In the genomic region with DNA sequence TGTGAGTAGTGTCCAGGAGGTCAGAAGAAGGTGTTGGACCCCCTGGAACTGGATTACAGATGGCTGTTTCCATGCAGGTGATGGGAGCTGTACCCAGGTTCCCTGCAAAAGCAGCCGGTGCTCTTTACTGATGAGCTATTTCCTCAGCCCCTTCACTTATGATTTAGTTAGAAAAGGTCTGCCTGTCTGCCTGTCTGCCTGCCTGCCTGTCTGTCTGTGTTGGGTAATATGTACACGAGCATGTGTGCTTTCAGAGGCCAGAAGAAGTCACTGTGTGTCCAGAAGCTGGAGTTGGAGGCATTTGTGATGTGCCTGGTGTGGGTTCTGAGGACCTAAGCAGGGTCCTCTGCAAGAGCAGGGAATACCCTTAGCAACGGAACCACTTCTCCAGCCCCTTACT, we compare ENCODE assay signal across 27 mouse cellular contexts. TPM values are rescaled to one million over a fixed set of nuclear protein-coding genes. Genes with fewer than 3 reads are reported as not detected.
DNase-seq lines count a peak whose midpoint lies in the region; ATAC-seq and TF ChIP-seq lines count a peak whose summit lies in the region.
"Had no signal": no experiment of that assay in that cellular context is flagged by ENCODE, and none has a peak within 500 bp of the region (broad histone marks: within the 10 kb centered on the region; RNA-seq: fewer than 3 reads in every experiment).

No protein-coding gene starts in this region.

- no peak overlapping the region for H3K4me2 ChIP-seq in stomach, embryonic 15.5 days
- no peak overlapping the region for H3K4me2 ChIP-seq in stomach, postnatal 0 days (replicated peaks; ENCODE audit: low read depth)
- H3K4me2 ChIP-seq in intestine, postnatal 0 days (replicated peaks; ENCODE audit: low read depth): peak overlapping the region; percentile 14; the same call in 1 of the 2 replicates
- peak overlapping the region; percentile 43 for H3K4me2 ChIP-seq in liver, embryonic 16.5 days (ENCODE audit: low read depth, low read length)
- H3K4me2 ChIP-seq: embryonic facial prominence, embryonic 13.5 days; forebrain, embryonic 13.5 days; hindbrain, embryonic 13.5 days; lung, embryonic 14.5 days; midbrain, embryonic 15.5 days; neural tube, embryonic 15.5 days had no signal

- no peak overlapping the region for H3K9ac ChIP-seq in stomach, embryonic 15.5 days
- H3K9ac ChIP-seq in stomach, postnatal 0 days (ENCODE audit: low read length): no peak overlapping the region
- no peak overlapping the region for H3K9ac ChIP-seq in intestine, postnatal 0 days (ENCODE audit: low read depth, low read length)
- peak overlapping the region; percentile 47 for H3K9ac ChIP-seq in liver, embryonic 16.5 days (ENCODE audit: low read depth, low read length)
- H3K9ac ChIP-seq: embryonic facial prominence, embryonic 13.5 days; forebrain, embryonic 13.5 days; hindbrain, embryonic 13.5 days; lung, embryonic 14.5 days; midbrain, embryonic 15.5 days; neural tube, embryonic 15.5 days had no signal

- TF ChIP-seq CTCF in stomach, postnatal 0 days (IDR thresholded peaks at IDR 0.05; ENCODE audit: low read depth): no peak
- TF ChIP-seq CTCF in intestine, postnatal 0 days (IDR thresholded peaks at IDR 0.05; ENCODE audit: low read depth): no peak

- H3K4me3 ChIP-seq in stomach, embryonic 15.5 days (replicated peaks): no peak overlapping the region
- H3K4me3 ChIP-seq in stomach, postnatal 0 days (ENCODE audit: low read depth, low read length): no peak overlapping the region
- H3K4me3 ChIP-seq in intestine, postnatal 0 days (ENCODE audit: low read depth, low read length): no peak overlapping the region
- no peak overlapping the region for H3K4me3 ChIP-seq in liver, embryonic 16.5 days (ENCODE audit: low read depth, low read length)
- H3K4me3 ChIP-seq: embryonic facial prominence, embryonic 13.5 days; forebrain, embryonic 13.5 days; hindbrain, embryonic 13.5 days; midbrain, embryonic 15.5 days; neural tube, embryonic 15.5 days had no signal

- H3K9me3 ChIP-seq in stomach, embryonic 15.5 days: no peaks in the 10 kb centered on the region
- no peaks in the 10 kb centered on the region for H3K9me3 ChIP-seq in stomach, postnatal 0 days (ENCODE audit: control insufficient read depth, low read length)
- H3K9me3 ChIP-seq in intestine, postnatal 0 days (ENCODE audit: control insufficient read depth): no peaks in the 10 kb centered on the region
- H3K9me3 ChIP-seq in liver, embryonic 16.5 days (replicated peaks; ENCODE audit: control insufficient read depth, low read length): no peaks in the 10 kb centered on the region
- H3K9me3 ChIP-seq: embryonic facial prominence, embryonic 13.5 days; forebrain, embryonic 13.5 days; hindbrain, embryonic 13.5 days; midbrain, embryonic 15.5 days; neural tube, embryonic 15.5 days had no signal

- no peak for ATAC-seq in stomach, embryonic 15.5 days (ENCODE audit: insufficient read depth, low FRiP score, low read depth)
- no peak for ATAC-seq in stomach, postnatal 0 days (ENCODE audit: low FRiP score, low TSS enrichment)
- ATAC-seq in intestine, postnatal 0 days: no peak
- no peak for ATAC-seq in liver, embryonic 16.5 days (ENCODE audit: low read depth)
- no peak for ATAC-seq in inflammation-experienced regulatory T-cells, adult 6 months
- ATAC-seq: forebrain, embryonic 13.5 days; midbrain, embryonic 15.5 days had no signal

- no peak for TF ChIP-seq EP300 in stomach, postnatal 0 days (optimal IDR thresholded peaks at IDR 0.05)

- H3K36me3 ChIP-seq in stomach, embryonic 15.5 days: no peaks in the 10 kb centered on the region
- H3K36me3 ChIP-seq in stomach, postnatal 0 days (ENCODE audit: control insufficient read depth, insufficient read depth, low read length): no peaks in the 10 kb centered on the region
- H3K36me3 ChIP-seq in intestine, postnatal 0 days (ENCODE audit: control insufficient read depth, insufficient read depth): no peaks in the 10 kb centered on the region
- H3K36me3 ChIP-seq in liver, embryonic 16.5 days (ENCODE audit: control insufficient read depth, insufficient read depth): no peaks in the 10 kb centered on the region
- H3K36me3 ChIP-seq: embryonic facial prominence, embryonic 13.5 days; midbrain, embryonic 15.5 days had no signal

- H3K4me1 ChIP-seq in stomach, embryonic 15.5 days: 0 out of 2 replicates have a peak, but pooled peaks cover 6% of the 10 kb centered on the region
- H3K4me1 ChIP-seq in stomach, postnatal 0 days (replicated peaks; ENCODE audit: control insufficient read depth, insufficient read depth): no peaks in the 10 kb centered on the region
- peaks cover 10% of the 10 kb centered on the region for H3K4me1 ChIP-seq in intestine, postnatal 0 days (replicated peaks; ENCODE audit: control insufficient read depth, insufficient read depth, low read length)
- peaks cover 53% of the 10 kb centered on the region for H3K4me1 ChIP-seq in liver, embryonic 16.5 days (ENCODE audit: control insufficient read depth, low read depth, low read length)
- H3K4me1 ChIP-seq: embryonic facial prominence, embryonic 13.5 days; forebrain, embryonic 13.5 days; hindbrain, embryonic 13.5 days; midbrain, embryonic 15.5 days; neural tube, embryonic 15.5 days had no signal

- H3K27ac ChIP-seq in stomach, embryonic 15.5 days: peak overlapping the region; percentile 21; the same call in 1 of the 2 replicates
- H3K27ac ChIP-seq in stomach, postnatal 0 days (replicated peaks): no peak overlapping the region
- H3K27ac ChIP-seq in intestine, postnatal 0 days (ENCODE audit: low read depth, low read length): no peak overlapping the region
- peak overlapping the region; percentile 93 for H3K27ac ChIP-seq in liver, embryonic 16.5 days (ENCODE audit: low read length)
- H3K27ac ChIP-seq: embryonic facial prominence, embryonic 13.5 days; forebrain, embryonic 13.5 days; hindbrain, embryonic 13.5 days; kidney, postnatal 0 days; midbrain, embryonic 15.5 days; neural tube, embryonic 15.5 days had no signal

- 58% methylated on average over 3 of the region's 3 CpGs for WGBS in stomach, embryonic 15.5 days
- WGBS in stomach, postnatal 0 days: 67% methylated on average over 3 of the region's 3 CpGs
- 40% methylated on average over 3 of the region's 3 CpGs for WGBS in intestine, postnatal 0 days
- WGBS in liver, embryonic 16.5 days (ENCODE audit: insufficient replicate concordance): 40% methylated on average over 3 of the region's 3 CpGs

- H3K27me3 ChIP-seq in stomach, embryonic 15.5 days (replicated peaks): no peaks in the 10 kb centered on the region
- no peaks in the 10 kb centered on the region for H3K27me3 ChIP-seq in stomach, postnatal 0 days (ENCODE audit: control insufficient read depth, insufficient read depth, low read length)
- no peaks in the 10 kb centered on the region for H3K27me3 ChIP-seq in intestine, postnatal 0 days (replicated peaks; ENCODE audit: control insufficient read depth, insufficient read depth, low read length)
- no peaks in the 10 kb centered on the region for H3K27me3 ChIP-seq in liver, embryonic 16.5 days (ENCODE audit: control insufficient read depth, insufficient read depth, low read depth, low read length)
- H3K27me3 ChIP-seq: embryonic facial prominence, embryonic 13.5 days; forebrain, embryonic 13.5 days; hindbrain, embryonic 13.5 days; midbrain, embryonic 15.5 days; neural tube, embryonic 15.5 days had no signal

- DNase-seq in stomach, postnatal 0 days (ENCODE audit: low spot score): no peak
- DNase-seq in right cerebral cortex, adult 18-20 months: no peak
- DNase-seq: adrenal gland, postnatal 10 days; B cell, adult 2 months; cerebellum, adult 11-12 months; cerebellum, postnatal 10 days; gastrocnemius, postnatal 25 days; heart, adult 11 months; heart, postnatal 4 days; kidney, adult 2 months; kidney, postnatal 4 days; left cerebral cortex, postnatal 4 days; lung, embryonic 14.5 days; lung, postnatal 14 days; retina, postnatal 1 day; spleen, adult 18-20 months had no signal

RNA-seq across cellular contexts. Expression of a gene that starts 23.2 kb away (rescaled TPM):
- polyA plus RNA-seq in stomach, embryonic 15.5 days (2015; fragmentation: Nextera tagmentation; extraction: Ambion mirVana): 30.7 and 30.8 TPM in 2 replicates
- 33.6 and 34.1 TPM in 2 replicates for polyA plus RNA-seq in stomach, postnatal 0 days (2015; fragmentation: Nextera tagmentation; extraction: Ambion mirVana)
- 13.2 and 14.7 TPM in 2 replicates for polyA plus RNA-seq in intestine, postnatal 0 days (2015; fragmentation: Nextera tagmentation; extraction: Ambion mirVana)
- 16.8 and 17.0 TPM in 2 replicates for polyA plus RNA-seq in liver, embryonic 16.5 days (2015; fragmentation: Nextera tagmentation; extraction: Ambion mirVana)
- polyA plus RNA-seq in inflammation-experienced regulatory T-cells, adult 6 months (2017; shearing (Covaris generic)): 1 to 10 TPM; 5.1 to 7.9 (median 6.8) TPM

RNA-seq across cellular contexts. Expression of a gene that starts 23.6 kb away (rescaled TPM):
- 37.8 and 42.6 TPM in 2 replicates for polyA plus RNA-seq in stomach, embryonic 15.5 days (2015; fragmentation: Nextera tagmentation; extraction: Ambion mirVana)
- 76.0 and 78.4 TPM in 2 replicates for polyA plus RNA-seq in stomach, postnatal 0 days (2015; fragmentation: Nextera tagmentation; extraction: Ambion mirVana)
- 32.0 and 33.8 TPM in 2 replicates for polyA plus RNA-seq in intestine, postnatal 0 days (2015; fragmentation: Nextera tagmentation; extraction: Ambion mirVana)
- 33.8 and 36.6 TPM in 2 replicates for polyA plus RNA-seq in liver, embryonic 16.5 days (2015; fragmentation: Nextera tagmentation; extraction: Ambion mirVana)
- 10 to 100 TPM; 40.5 to 41.4 (median 41.1) TPM for polyA plus RNA-seq in inflammation-experienced regulatory T-cells, adult 6 months (2017; shearing (Covaris generic))

RNA-seq across cellular contexts. Expression of a gene that starts 25.1 kb away (rescaled TPM):
- 237 and 326 TPM in 2 replicates for polyA plus RNA-seq in stomach, embryonic 15.5 days (2015; fragmentation: Nextera tagmentation; extraction: Ambion mirVana)
- polyA plus RNA-seq in stomach, postnatal 0 days (2015; fragmentation: Nextera tagmentation; extraction: Ambion mirVana): 1,014 and 1,152 TPM in 2 replicates
- 1,454 and 1,717 TPM in 2 replicates for polyA plus RNA-seq in intestine, postnatal 0 days (2015; fragmentation: Nextera tagmentation; extraction: Ambion mirVana)
- polyA plus RNA-seq in liver, embryonic 16.5 days (2015; fragmentation: Nextera tagmentation; extraction: Ambion mirVana): 0.16 and 12.0 TPM in 2 replicates
- not detected for polyA plus RNA-seq in inflammation-experienced regulatory T-cells, adult 6 months (2017; shearing (Covaris generic))
- polyA plus RNA-seq: embryonic facial prominence, embryonic 13.5 days; heart, embryonic 11.5 days; hindbrain, embryonic 13.5 days; lung, embryonic 14.5 days had no signal

RNA-seq across cellular contexts. Expression of a gene that starts 46.8 kb away (rescaled TPM):
- 26.9 and 27.5 TPM in 2 replicates for polyA plus RNA-seq in stomach, embryonic 15.5 days (2015; fragmentation: Nextera tagmentation; extraction: Ambion mirVana)
- polyA plus RNA-seq in stomach, postnatal 0 days (2015; fragmentation: Nextera tagmentation; extraction: Ambion mirVana): 13.7 and 14.8 TPM in 2 replicates
- 3.9 and 4.7 TPM in 2 replicates for polyA plus RNA-seq in intestine, postnatal 0 days (2015; fragmentation: Nextera tagmentation; extraction: Ambion mirVana)
- polyA plus RNA-seq in liver, embryonic 16.5 days (2015; fragmentation: Nextera tagmentation; extraction: Ambion mirVana): 9.8 and 10.1 TPM in 2 replicates
- 10 to 100 TPM in 1 of 3 experiments, 1 to 10 TPM in 2; 7.6 to 10.2 (median 7.8) TPM for polyA plus RNA-seq in inflammation-experienced regulatory T-cells, adult 6 months (2017; shearing (Covaris generic))

Comparison
In these comparisons a context has a peak if more than half of its experiments do, and no peak if none do; other contexts are left out.
1. H3K27ac ChIP-seq: peak in stomach, embryonic 15.5 days (single experiment) and liver, embryonic 16.5 days (single experiment); none in stomach, postnatal 0 days (single experiment) and intestine, postnatal 0 days (single experiment).
2. H3K4me2 ChIP-seq: peak in intestine, postnatal 0 days (single experiment) and liver, embryonic 16.5 days (single experiment); none in stomach, embryonic 15.5 days (single experiment) and stomach, postnatal 0 days (single experiment).
3. RNA of a gene that starts 25.1 kb away (polyA plus RNA-seq): 1,454 to 1,717 TPM in intestine, postnatal 0 days, 1,014 to 1,152 TPM in stomach, postnatal 0 days and 237 to 326 TPM in stomach, embryonic 15.5 days; 0.16 to 12.0 TPM in liver, embryonic 16.5 days and not detected in inflammation-experienced regulatory T-cells, adult 6 months; every median in the first group is over 10 times any median in the second.